Mouse (Mus musculus) liver (tissue): Measurements from ENCODE around the gene Krtap10-10.
"Not testable (repeated sequence)": the region's sequence is repeated elsewhere in the genome, so short reads cannot be mapped to it uniquely, and the experiment has no call there.

ENCODE experiments used
- DNase-seq: peaks from one replicate; pipeline ENCODE4 v3.0.0-alpha.2; 2020; ENCODE audit warnings: mixed read lengths

The Krtap10-10 gene

DNA sequence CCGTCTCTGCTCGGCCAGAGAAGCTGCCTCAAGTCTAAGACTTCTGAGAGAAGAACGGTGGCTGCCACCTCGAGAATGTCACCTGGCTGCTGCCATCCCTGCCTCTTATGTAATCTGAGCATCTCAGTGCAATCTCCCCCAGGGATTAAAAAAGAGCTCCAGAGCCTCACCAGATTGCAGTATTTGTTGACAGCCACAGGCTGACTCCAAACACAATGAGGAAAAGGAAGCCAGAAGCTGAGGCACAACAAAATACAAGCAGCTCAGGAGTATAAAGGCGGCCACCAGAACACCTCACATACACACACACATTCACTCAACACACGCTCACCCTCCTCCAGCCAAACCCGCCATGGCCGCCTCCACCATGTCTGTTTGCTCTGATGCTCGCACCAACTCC lies at the start of gene Krtap10-10:
Gene Krtap10-10 (plus strand): TSS at position 301 of the 400 bp plus-strand sequence.
- no peak for DNase-seq

- not testable (repeated sequence) for DNase-seq
Measured at GRCm38 (mm10) chr10:77787876-77788275, 47.9 kb upstream of the Krtap10-10 start, which contains the start of gene Gm7137. Gene Gm7137 (minus strand): TSS chr10:77788200.

GRCm38 (mm10) chr10:77788621-77789020 lies 47.1 kb upstream of the Krtap10-10 start:
- no peak for DNase-seq

DNA sequence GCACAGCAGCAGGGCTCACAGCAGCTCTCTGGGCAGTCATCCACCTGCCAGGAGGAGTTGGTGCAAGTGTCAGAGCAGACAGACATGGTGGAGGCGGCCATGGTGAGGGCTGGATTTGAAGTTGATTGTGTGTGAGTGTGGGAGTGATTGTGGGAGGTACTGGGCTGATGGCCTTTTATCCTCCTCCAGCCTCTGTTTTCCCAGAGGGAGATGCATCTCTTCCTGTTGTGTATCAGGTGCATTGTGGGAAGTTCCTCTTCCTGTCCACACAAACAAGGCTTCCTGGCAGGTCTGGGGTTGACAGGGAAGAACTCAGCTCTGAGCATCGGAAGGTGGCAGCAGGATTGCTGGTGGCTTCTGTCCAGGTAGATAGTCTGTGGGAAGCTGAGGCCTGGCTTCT lies 40.8 kb upstream of the Krtap10-10 start, which contains the start of gene Gm9639:
Gene Gm9639 (minus strand): TSS at position 101 of the 400 bp plus-strand sequence.
- DNase-seq: no peak

DNA sequence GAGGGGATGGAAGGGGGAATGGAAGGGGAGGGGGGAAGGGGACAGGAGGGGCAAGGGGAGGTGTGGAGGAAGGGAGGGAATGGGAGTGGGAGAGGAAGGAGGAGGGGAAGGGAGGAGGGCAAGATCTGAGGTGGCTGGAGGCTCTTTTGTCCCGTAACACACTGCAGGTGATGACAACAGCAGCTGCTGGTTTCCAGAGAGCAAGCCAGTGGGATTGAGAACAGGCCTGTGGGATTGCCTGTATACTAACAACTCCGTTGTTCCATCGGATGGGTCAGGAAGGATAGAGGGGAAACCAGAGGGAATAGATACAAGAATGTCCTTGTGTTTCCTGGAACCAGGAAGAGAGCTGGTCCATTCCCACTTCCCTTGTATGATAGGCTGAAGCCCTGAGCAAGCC lies 38.1 kb upstream of the Krtap10-10 start:
- no peak for DNase-seq

GRCm38 (mm10) chr10:77798164-77798920 lies 37.4 kb upstream of the Krtap10-10 start:
- DNase-seq: not testable (repeated sequence)

DNA sequence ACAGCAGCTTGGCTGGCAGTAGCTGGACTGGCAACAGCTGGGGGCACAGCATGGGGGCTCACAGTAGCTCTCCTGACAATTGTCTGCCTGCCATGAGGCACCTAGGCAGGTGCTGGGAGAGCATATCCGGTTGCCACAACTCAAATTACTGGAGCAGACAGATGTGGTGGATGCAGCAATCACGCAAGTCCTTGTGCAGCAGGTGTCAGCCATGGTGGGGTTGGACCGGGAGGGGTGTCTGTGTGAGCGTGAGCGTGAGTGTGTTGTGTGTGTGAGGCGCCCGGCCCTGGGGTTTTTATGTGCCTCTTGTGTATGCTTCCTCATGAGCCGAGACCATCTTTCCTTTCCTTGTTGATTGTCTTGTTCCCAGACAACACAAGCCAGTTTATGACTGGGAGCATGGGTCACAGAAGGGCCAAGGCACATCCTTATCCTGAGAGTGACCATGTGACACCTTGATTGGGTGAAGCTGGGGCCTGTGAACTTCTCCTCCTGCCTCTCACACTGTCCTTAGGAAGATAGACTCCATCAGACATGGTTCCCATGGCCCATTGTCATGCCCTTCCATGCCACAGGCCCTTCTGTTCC lies 36.7 kb upstream of the Krtap10-10 start, which contains the start of gene Gm19668:
Gene Gm19668 (minus strand): TSS at position 213 of the 588 bp plus-strand sequence.
- DNase-seq: no peak

GRCm38 (mm10) chr10:77804095-77804494 lies 31.7 kb upstream of the Krtap10-10 start:
- DNase-seq: no peak

GRCm38 (mm10) chr10:77811743-77812142 lies 24.0 kb upstream of the Krtap10-10 start, which contains the start of gene Gm9507:
Gene Gm9507 (minus strand): TSS chr10:77811843.
- no peak for DNase-seq

- DNase-seq: no peak
Measured at GRCm38 (mm10) chr10:77814382-77814781, 21.4 kb upstream of the Krtap10-10 start, which contains the start of gene Gm2696. Gene Gm2696 (plus strand): TSS chr10:77814682.

DNA sequence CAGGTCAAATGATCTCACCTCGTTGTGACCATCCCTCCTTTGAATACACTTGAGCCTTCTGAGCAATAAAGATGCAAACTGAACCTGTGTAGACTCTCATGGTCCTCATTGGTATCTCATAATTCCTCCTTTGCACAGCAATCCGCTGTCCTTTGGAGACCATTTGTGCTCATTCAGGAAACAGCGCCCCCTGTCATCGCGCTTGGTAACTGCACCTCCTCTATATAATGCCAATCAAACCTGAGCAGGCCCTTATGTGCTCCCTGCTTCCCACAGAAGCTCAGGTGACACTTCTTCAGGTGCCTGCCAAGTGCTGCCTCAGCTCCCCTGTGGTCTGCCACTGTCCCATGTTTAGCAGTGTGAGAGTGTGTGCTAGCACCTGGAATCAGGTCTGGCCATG lies 20.2 kb upstream of the Krtap10-10 start:
- peak; percentile 22 for DNase-seq

DNA sequence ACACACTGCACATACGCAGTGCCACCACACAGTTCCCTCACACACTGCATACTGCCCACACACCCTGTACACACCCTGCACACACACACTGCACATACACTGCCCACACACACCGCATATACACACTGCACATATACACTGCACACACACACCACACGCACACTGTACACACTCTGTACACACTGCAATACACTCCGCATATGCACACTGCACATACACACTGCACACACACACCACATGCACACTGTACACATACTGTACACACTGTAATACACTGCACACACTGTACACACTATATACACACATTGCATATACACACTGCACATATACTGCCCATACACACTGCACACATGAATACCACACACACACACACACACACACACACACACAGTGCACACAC lies 17.2 kb upstream of the Krtap10-10 start:
- DNase-seq: no peak

DNA sequence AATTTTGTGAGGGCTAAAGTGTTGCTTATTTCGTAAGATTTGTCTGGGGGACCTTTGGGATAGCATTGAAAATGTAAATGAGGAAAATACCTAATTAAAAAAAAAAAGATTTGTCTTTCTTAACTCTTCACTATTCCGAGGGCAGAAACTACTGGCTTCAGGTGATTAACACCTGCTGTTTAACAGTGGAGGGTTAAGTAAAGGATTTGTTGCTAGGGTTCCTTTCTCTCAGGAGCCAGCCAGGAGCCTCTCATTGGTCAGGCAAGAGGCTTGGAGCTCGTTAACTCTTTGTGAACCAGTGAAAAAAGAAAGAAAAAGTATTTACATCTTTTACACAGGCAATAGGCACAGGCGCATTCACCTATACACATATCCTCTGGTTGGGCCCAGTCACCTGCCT lies 16.5 kb upstream of the Krtap10-10 start:
- DNase-seq: no peak

DNA sequence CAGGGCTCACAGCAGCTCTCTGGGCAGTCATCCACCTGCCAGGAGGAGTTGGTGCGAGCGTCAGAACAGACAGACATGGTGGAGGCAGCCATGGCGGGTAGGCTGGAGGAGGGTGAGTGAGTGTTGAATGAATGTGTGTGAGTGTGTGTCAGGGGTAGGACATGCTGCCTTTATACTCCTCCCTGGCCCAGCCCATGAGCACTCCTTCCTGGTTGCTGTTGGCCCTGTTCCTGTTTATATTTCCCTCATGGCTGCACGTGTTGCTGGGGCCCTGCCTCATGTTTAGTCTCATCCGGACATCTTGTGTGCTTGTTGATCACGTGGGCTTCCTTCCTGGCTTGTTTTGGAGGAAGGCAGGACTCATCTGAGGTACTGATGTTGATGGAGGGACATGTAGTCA lies 8.8 kb upstream of the Krtap10-10 start, which contains the start of gene Krtap10-4:
Gene Krtap10-4 (minus strand): TSS at position 145 of the 400 bp plus-strand sequence.
- no peak for DNase-seq

DNA sequence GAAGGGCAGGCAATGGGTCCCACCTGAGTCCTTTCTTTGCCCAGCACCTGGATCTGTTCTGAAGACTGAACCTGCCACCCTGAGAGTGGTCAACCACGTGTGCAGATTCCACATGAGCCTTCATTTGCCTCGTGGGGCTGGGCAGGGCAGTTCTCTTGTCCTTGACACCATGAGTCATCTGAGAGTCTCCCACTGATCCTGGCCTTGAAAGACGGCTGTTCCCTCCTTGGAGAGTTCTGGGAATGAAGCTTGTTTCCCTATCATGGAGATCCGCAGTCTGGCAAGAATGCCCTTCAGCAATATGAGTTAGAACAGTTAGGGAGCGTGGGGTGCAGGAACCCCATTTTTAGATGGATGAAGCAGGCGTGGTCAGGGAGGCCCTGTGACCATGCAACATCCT lies 3.3 kb downstream of the Krtap10-10 start:
- no peak for DNase-seq

DNA sequence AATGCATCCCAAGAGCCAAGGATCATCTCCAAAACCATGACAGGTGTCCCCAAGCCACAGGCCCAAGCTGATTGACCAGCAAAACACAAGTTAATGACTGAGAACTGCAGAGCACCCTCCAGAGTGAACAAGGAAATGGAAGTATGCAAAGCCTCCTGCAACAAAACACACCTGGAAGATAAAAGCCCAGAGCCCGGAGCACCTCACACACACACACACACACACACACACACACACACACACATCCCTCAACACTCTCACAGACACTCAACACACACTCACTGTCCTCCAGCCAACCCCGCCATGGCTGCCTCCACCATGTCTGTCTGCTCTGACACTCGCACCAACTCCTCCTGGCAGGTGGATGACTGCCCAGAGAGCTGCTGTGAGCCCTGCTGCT lies 10.8 kb downstream of the Krtap10-10 start, which contains the start of gene Gm36176:
Gene Gm36176 (plus strand): TSS at position 301 of the 400 bp plus-strand sequence.
- DNase-seq: no peak

GRCm38 (mm10) chr10:77846961-77847360 lies 11.2 kb downstream of the Krtap10-10 start:
- no peak for DNase-seq

DNA sequence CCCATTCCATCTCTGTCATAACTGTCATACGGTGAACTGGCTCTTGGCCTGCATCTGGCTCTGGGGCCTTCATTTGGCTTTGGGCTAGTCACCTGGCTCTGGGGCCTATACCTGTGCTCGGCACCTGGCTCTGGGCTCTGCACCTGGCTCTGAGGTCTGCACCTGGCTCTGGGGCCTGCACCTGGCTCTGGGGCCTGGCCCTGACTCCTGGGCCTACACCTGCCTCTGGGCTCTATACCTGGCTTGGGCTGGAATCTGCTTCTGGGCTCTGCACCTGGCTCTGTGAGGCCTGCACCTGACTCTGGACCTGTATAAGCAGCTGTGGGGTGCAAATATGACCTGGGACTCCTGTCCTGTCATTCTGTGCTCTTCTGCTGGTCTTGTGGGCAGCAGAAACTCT lies 11.8 kb downstream of the Krtap10-10 start:
- DNase-seq: no peak

DNA sequence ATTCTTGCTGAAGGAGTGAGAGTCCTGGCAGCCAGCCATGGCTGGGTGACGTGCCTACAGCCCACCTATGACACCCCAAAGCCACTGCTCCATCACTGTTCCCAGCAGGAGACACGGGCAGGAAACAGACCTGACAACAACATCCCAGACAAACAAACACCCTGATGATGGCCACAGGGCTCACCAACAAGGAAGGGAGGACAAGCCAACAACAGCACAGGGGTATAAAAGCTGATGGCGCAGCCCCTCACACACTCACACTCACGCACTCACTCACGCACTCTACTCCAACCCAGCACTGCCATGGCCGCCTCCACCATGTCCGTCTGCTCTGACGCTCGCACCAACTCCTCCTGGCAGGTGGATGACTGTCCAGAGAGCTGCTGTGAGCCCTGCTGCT lies 16.8 kb downstream of the Krtap10-10 start, which contains the start of gene Gm10318:
Gene Gm10318 (plus strand): TSS at position 301 of the 400 bp plus-strand sequence.
- no peak for DNase-seq

DNA sequence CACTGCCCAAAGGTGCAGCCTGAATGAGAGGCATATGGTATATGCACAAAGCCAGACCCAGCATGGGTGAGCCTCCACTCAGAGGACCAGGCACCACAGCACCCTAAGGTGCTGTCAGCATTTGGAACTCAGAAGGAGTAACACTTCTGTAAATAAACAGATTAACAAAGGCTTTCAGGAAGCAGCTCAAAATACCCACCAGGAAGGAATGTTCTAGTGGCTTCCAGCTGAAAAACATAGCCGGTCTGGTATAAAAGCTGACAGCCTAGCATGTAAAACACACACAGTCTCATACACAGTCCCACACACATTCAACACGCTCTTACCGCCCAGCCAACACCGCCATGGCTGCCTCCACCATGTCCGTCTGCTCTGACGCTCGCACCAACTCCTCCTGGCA lies 25.9 kb downstream of the Krtap10-10 start, which contains the start of gene Gm3285:
Gene Gm3285 (plus strand): TSS at position 301 of the 400 bp plus-strand sequence.
- DNase-seq: no peak

- DNase-seq: peak; percentile 55
Measured at GRCm38 (mm10) chr10:77864067-77864761, 28.5 kb downstream of the Krtap10-10 start.

- no peak for DNase-seq
Measured at GRCm38 (mm10) chr10:77864762-77865143, 29.0 kb downstream of the Krtap10-10 start.

DNA sequence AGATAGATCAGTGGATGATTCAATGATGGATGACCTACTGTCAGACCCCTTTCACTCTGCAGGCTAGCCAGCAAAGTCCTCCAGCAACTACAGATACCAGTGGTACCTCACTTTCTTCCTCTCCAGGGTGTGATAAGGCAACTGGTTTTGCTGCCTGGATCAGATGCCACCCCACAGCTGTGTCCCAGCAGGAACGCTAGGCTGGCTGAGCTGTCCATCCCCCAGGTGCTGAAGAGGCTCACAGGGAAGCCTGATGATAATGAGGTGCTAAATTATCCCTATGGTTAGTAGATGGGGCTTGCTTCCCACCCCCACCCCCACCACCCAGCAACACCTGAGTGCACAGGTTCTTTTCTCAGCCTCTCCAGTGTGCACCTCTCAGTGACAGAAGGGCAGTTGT lies 31.8 kb downstream of the Krtap10-10 start:
- DNase-seq: no peak
